Mouse (Mus musculus): ENCODE results near the gene Olfr310. TPM values are rescaled to one million over a fixed set of nuclear protein-coding genes. Genes with fewer than 3 reads are reported as not detected.

The Olfr310 gene
- not detected for polyA plus RNA-seq (2017; shearing (Covaris generic))

GRCm38 (mm10) chr7:86277072-86277471 is at the start of gene Olfr310:
Olfr310 (minus strand) TSS chr7:86277172.

GRCm38 (mm10) chr7:86325530-86325929 is 48.6 kb upstream of the Olfr310 start, which contains the start of gene Olfr308:
Olfr308 (minus strand) TSS chr7:86325630.

GRCm38 (mm10) chr7:86313608-86314007 is 36.6 kb upstream of the Olfr310 start, which contains the start of gene Olfr309:
Olfr309 (minus strand) TSS chr7:86313708.

GRCm38 (mm10) chr7:86246208-86246607 is 30.8 kb downstream of the Olfr310 start, which contains the start of gene Vmn2r76:
Vmn2r76 (minus strand) TSS chr7:86246308.

Other genes starting within 250 kb of the Olfr310 start
- gene Vmn2r75, start 105.4 kb downstream of the Olfr310 start, polyA plus RNA-seq (2017; shearing (Covaris generic)): not detected
- 0.02 TPM for gene Vmn2r76, start 30.9 kb downstream of the Olfr310 start, polyA plus RNA-seq (2017; shearing (Covaris generic))
- gene Olfr309, start 36.5 kb upstream of the Olfr310 start, polyA plus RNA-seq (2017; shearing (Covaris generic)): not detected
- not detected for gene Olfr308, start 48.5 kb upstream of the Olfr310 start, polyA plus RNA-seq (2017; shearing (Covaris generic))
- not detected for gene Olfr307, start 60.4 kb upstream of the Olfr310 start, polyA plus RNA-seq (2017; shearing (Covaris generic))
- gene Olfr305, start 89.8 kb upstream of the Olfr310 start, polyA plus RNA-seq (2017; shearing (Covaris generic)): not detected
- not detected for gene Olfr304, start 109.5 kb upstream of the Olfr310 start, polyA plus RNA-seq (2017; shearing (Covaris generic))
- not detected for gene Olfr303, start 120.6 kb upstream of the Olfr310 start, polyA plus RNA-seq (2017; shearing (Covaris generic))
- not detected for gene Olfr301, start 126.7 kb upstream of the Olfr310 start, polyA plus RNA-seq (2017; shearing (Covaris generic))
- not detected for gene Olfr299, start 182.7 kb upstream of the Olfr310 start, polyA plus RNA-seq (2017; shearing (Covaris generic))
- not detected for gene Olfr298, start 215.3 kb upstream of the Olfr310 start, polyA plus RNA-seq (2017; shearing (Covaris generic))
- not detected for gene Olfr297, start 242.8 kb upstream of the Olfr310 start, polyA plus RNA-seq (2017; shearing (Covaris generic))